Mouse (Mus musculus): ENCODE results near the gene Ttc23. TPM values are rescaled to one million over a fixed set of nuclear protein-coding genes. Genes with fewer than 3 reads are reported as not detected.

Gene Ttc23
- polyA plus RNA-seq, 1 experiment from 2014 or later = 14.7 TPM

GRCm38 (mm10) chr7:67678878-67679499, 31.8 kb downstream of the Ttc23 start:
- WGBS = 97% methylated on average over 16 of the region's 16 CpGs
- Histone ChIP-seq H3K36me3 (ENCODE audit: control insufficient read depth, insufficient read depth, low read length) (peaks cover 9% of the 10 kb centered on the region), H3K27ac (ENCODE audit: low read depth, low read length) (no peak overlapping the region), H3K27me3 (replicated peaks; ENCODE audit: control insufficient read depth, insufficient read depth, low read length) (no peaks in the 10 kb centered on the region), H3K4me3 (ENCODE audit: low read depth, low read length) (no peak overlapping the region), H3K9ac (ENCODE audit: low read length) (no peak overlapping the region), H3K4me2 (ENCODE audit: low read length) (no peak overlapping the region), H3K4me1 (ENCODE audit: control insufficient read depth, insufficient read depth, low read length) (no peaks in the 10 kb centered on the region), H3K9me3 (replicated peaks; ENCODE audit: control insufficient read depth, low read length) (no peaks in the 10 kb centered on the region)
- ATAC-seq (no peak), DNase-seq (ENCODE audit: low spot score) (no peak)

GRCm38 (mm10) chr7:67681078-67681477, 33.9 kb downstream of the Ttc23 start:
- Histone ChIP-seq H3K27me3 (replicated peaks; ENCODE audit: control insufficient read depth, insufficient read depth, low read length) (no peaks in the 10 kb centered on the region), H3K4me3 (ENCODE audit: low read depth, low read length) (no peak overlapping the region), H3K9me3 (replicated peaks; ENCODE audit: control insufficient read depth, low read length) (no peaks in the 10 kb centered on the region), H3K4me1 (ENCODE audit: control insufficient read depth, insufficient read depth, low read length) (no peaks in the 10 kb centered on the region), H3K27ac (ENCODE audit: low read depth, low read length) (no peak overlapping the region), H3K9ac (ENCODE audit: low read length) (no peak overlapping the region), H3K36me3 (ENCODE audit: control insufficient read depth, insufficient read depth, low read length) (peaks cover 9% of the 10 kb centered on the region), H3K4me2 (ENCODE audit: low read length) (no peak overlapping the region)
- DNase-seq (ENCODE audit: low spot score) (no peak), ATAC-seq (no peak)
- 86% methylated on average over 9 of the region's 9 CpGs for WGBS

DNA sequence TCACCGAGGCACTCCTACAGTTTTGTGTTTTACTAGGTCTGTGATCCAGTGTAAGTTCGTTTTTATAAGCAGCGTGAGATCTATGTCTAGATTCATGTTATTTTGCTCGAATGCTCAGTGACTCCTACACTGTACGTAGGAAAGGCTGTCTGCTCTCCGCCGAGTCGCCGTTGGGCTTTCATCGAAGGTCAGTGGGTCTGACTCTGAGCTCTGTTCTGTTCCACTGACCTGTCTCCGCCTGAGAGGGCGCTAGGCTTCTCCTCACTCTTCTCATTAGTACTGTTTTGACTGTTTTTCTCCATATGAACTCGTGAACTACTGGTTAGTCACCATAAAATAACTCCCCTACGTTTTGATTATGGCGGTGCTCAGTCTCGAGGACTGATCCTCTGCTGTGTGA, 35.8 kb downstream of the Ttc23 start:
- no peaks in the 10 kb centered on the region for H3K27me3 ChIP-seq (replicated peaks; ENCODE audit: control insufficient read depth, insufficient read depth, low read length)
- ATAC-seq (no peak), DNase-seq (ENCODE audit: low spot score) (no peak)
- no peaks in the 10 kb centered on the region for H3K9me3 ChIP-seq (replicated peaks; ENCODE audit: control insufficient read depth, low read length)
- no peak overlapping the region for H3K27ac ChIP-seq (ENCODE audit: low read depth, low read length)
- 86% methylated on average over 16 of the region's 16 CpGs for WGBS
- peaks cover 9% of the 10 kb centered on the region for H3K36me3 ChIP-seq (ENCODE audit: control insufficient read depth, insufficient read depth, low read length)
- no peak overlapping the region for H3K4me2 ChIP-seq (ENCODE audit: low read length)
- no peak overlapping the region for H3K4me3 ChIP-seq (ENCODE audit: low read depth, low read length)
- no peaks in the 10 kb centered on the region for H3K4me1 ChIP-seq (ENCODE audit: control insufficient read depth, insufficient read depth, low read length)
- no peak overlapping the region for H3K9ac ChIP-seq (ENCODE audit: low read length)

- H3K4me1 ChIP-seq (ENCODE audit: control insufficient read depth, insufficient read depth, low read length) = no peaks in the 10 kb centered on the region
- no peak overlapping the region for H3K9ac ChIP-seq (ENCODE audit: low read length)
- H3K4me2 ChIP-seq (ENCODE audit: low read length) = no peak overlapping the region
- no peaks in the 10 kb centered on the region for H3K27me3 ChIP-seq (replicated peaks; ENCODE audit: control insufficient read depth, insufficient read depth, low read length)
- no peak overlapping the region for H3K4me3 ChIP-seq (ENCODE audit: low read depth, low read length)
- ATAC-seq (no peak), DNase-seq (ENCODE audit: low spot score) (peak; percentile 27)
- H3K9me3 ChIP-seq (replicated peaks; ENCODE audit: control insufficient read depth, low read length) = no peaks in the 10 kb centered on the region
- 96% methylated on average over 3 of the region's 3 CpGs for WGBS
- H3K36me3 ChIP-seq (ENCODE audit: control insufficient read depth, insufficient read depth, low read length) = 0 out of 2 replicates have a peak, but pooled peaks cover 3% of the 10 kb centered on the region
- no peak overlapping the region for H3K27ac ChIP-seq (ENCODE audit: low read depth, low read length)
Measured at GRCm38 (mm10) chr7:67686545-67686944, 39.3 kb downstream of the Ttc23 start.

- H3K4me1 ChIP-seq (ENCODE audit: control insufficient read depth, insufficient read depth, low read length) = no peaks in the 10 kb centered on the region
- no peak overlapping the region for H3K4me3 ChIP-seq (ENCODE audit: low read depth, low read length)
- H3K9me3 ChIP-seq (replicated peaks; ENCODE audit: control insufficient read depth, low read length) = no peaks in the 10 kb centered on the region
- no peaks in the 10 kb centered on the region for H3K27me3 ChIP-seq (replicated peaks; ENCODE audit: control insufficient read depth, insufficient read depth, low read length)
- 26% methylated on average over 3 of the region's 3 CpGs for WGBS
- H3K27ac ChIP-seq (ENCODE audit: low read depth, low read length) = no peak overlapping the region
- ATAC-seq (no peak), DNase-seq (ENCODE audit: low spot score) (no peak)
- H3K36me3 ChIP-seq (ENCODE audit: control insufficient read depth, insufficient read depth, low read length) = 0 out of 2 replicates have a peak, but pooled peaks cover 1% of the 10 kb centered on the region
- no peak overlapping the region for H3K9ac ChIP-seq (ENCODE audit: low read length)
- no peak overlapping the region for H3K4me2 ChIP-seq (ENCODE audit: low read length)
Measured at GRCm38 (mm10) chr7:67688281-67688680, 41.1 kb downstream of the Ttc23 start.

DNA sequence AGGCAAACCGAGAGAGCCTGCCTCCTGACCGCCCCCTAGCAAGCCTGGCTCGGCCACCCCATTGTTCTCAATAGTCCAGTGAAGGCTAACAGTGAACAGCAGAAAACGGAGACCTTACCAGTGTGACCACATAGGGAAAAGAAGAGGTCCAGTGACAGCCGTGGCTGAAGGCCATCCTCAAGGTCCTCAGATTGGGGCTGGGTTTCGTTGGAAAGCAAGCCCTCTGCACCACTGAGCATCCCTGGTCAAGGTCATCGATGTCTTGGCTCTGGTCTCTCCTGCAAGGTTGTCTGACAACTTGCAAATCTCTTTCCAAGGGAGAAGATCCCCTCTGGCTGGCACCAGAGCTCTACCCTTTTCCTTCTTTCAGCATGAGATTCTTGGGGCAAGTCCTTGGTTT, 42.6 kb downstream of the Ttc23 start:
- DNase-seq (ENCODE audit: low spot score) (no peak), ATAC-seq (no peak)
- Histone ChIP-seq H3K36me3 (ENCODE audit: control insufficient read depth, insufficient read depth, low read length) (no peaks in the 10 kb centered on the region), H3K9ac (ENCODE audit: low read length) (no peak overlapping the region), H3K4me3 (ENCODE audit: low read depth, low read length) (no peak overlapping the region), H3K4me2 (ENCODE audit: low read length) (no peak overlapping the region), H3K27ac (ENCODE audit: low read depth, low read length) (no peak overlapping the region), H3K4me1 (ENCODE audit: control insufficient read depth, insufficient read depth, low read length) (no peaks in the 10 kb centered on the region), H3K9me3 (replicated peaks; ENCODE audit: control insufficient read depth, low read length) (no peaks in the 10 kb centered on the region), H3K27me3 (replicated peaks; ENCODE audit: control insufficient read depth, insufficient read depth, low read length) (no peaks in the 10 kb centered on the region)
- 80% methylated on average over 7 of the region's 7 CpGs for WGBS

DNA sequence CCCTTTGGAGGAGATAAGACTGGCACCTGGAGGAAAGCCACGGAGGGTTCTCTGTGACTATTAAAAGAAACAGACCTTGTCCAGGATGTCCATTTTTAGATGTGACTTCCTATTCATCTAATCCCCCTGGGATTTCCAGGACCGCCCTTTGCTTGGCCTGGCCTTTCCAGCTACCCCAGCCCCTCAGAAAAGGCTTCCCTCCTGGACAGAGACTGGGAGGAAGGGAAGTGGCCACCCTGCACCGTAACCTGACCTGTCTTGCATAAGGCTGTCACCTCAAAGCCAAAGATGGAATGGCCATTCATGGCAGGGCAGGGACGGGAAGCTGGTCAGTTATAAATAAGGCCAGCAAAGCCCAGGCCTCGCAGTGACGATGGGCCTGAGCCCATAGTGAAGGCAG, 43.8 kb downstream of the Ttc23 start:
- Histone ChIP-seq H3K27me3 (replicated peaks; ENCODE audit: control insufficient read depth, insufficient read depth, low read length) (no peaks in the 10 kb centered on the region), H3K4me1 (ENCODE audit: control insufficient read depth, insufficient read depth, low read length) (no peaks in the 10 kb centered on the region), H3K36me3 (ENCODE audit: control insufficient read depth, insufficient read depth, low read length) (no peaks in the 10 kb centered on the region), H3K9ac (ENCODE audit: low read length) (no peak overlapping the region), H3K9me3 (replicated peaks; ENCODE audit: control insufficient read depth, low read length) (no peaks in the 10 kb centered on the region), H3K4me3 (ENCODE audit: low read depth, low read length) (no peak overlapping the region), H3K27ac (ENCODE audit: low read depth, low read length) (no peak overlapping the region), H3K4me2 (ENCODE audit: low read length) (no peak overlapping the region)
- DNase-seq (ENCODE audit: low spot score) (no peak), ATAC-seq (no peak)
- WGBS = 85% methylated on average over 6 of the region's 6 CpGs

GRCm38 (mm10) chr7:67692141-67692540, 44.9 kb downstream of the Ttc23 start:
- Histone ChIP-seq H3K9me3 (replicated peaks; ENCODE audit: control insufficient read depth, low read length) (no peaks in the 10 kb centered on the region), H3K27me3 (replicated peaks; ENCODE audit: control insufficient read depth, insufficient read depth, low read length) (no peaks in the 10 kb centered on the region), H3K9ac (ENCODE audit: low read length) (no peak overlapping the region), H3K27ac (ENCODE audit: low read depth, low read length) (no peak overlapping the region), H3K4me3 (ENCODE audit: low read depth, low read length) (no peak overlapping the region), H3K4me1 (ENCODE audit: control insufficient read depth, insufficient read depth, low read length) (no peaks in the 10 kb centered on the region), H3K36me3 (ENCODE audit: control insufficient read depth, insufficient read depth, low read length) (0 out of 2 replicates have a peak, but pooled peaks cover 2% of the 10 kb centered on the region), H3K4me2 (ENCODE audit: low read length) (no peak overlapping the region)
- ATAC-seq (no peak), DNase-seq (ENCODE audit: low spot score) (no peak)
- WGBS = 87% methylated on average over 3 of the region's 3 CpGs

DNA sequence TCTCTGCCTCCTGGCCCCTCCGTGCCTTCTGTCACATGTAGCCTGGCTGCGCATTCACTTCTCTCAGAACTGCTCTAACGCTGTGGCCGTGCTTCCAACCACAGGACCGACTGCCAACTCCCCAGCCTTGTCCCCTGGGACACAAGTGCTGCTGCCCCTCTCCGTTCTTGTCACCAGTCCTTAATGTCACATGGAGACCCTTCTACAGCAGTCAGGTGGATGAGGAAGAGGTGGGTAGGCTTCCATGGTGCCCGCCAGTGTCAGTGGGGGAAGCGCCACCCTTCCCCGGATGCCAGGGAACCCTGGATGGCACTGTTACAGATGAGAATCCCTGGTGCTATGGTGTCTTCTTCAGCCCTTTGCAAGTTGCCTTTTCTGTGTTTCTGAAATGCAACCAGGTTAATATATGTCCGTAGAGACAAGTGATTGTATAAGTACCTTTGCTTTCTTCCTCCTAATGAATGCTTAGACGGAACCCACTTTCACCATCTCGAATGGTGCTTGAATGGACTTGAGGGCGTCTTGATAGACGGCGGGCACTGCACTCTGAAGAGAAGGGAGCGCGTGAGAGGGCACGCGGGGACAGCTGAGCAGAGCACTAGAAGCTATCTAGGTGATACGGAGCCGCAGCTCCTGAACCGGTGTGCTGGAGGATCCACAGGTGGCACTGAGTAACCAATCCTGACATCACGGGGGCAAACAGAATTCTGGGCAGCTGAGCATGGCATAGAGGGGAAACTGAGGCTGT, 45.8 kb downstream of the Ttc23 start:
- WGBS = 92% methylated on average over 23 of the region's 23 CpGs
- Histone ChIP-seq H3K4me3 (ENCODE audit: low read depth, low read length) (no peak overlapping the region), H3K27ac (ENCODE audit: low read depth, low read length) (no peak overlapping the region), H3K4me1 (ENCODE audit: control insufficient read depth, insufficient read depth, low read length) (no peaks in the 10 kb centered on the region), H3K36me3 (ENCODE audit: control insufficient read depth, insufficient read depth, low read length) (0 out of 2 replicates have a peak, but pooled peaks cover 2% of the 10 kb centered on the region), H3K9ac (ENCODE audit: low read length) (no peak overlapping the region), H3K27me3 (replicated peaks; ENCODE audit: control insufficient read depth, insufficient read depth, low read length) (no peaks in the 10 kb centered on the region), H3K9me3 (replicated peaks; ENCODE audit: control insufficient read depth, low read length) (no peaks in the 10 kb centered on the region), H3K4me2 (ENCODE audit: low read length) (no peak overlapping the region)
- ATAC-seq (no peak), DNase-seq (ENCODE audit: low spot score) (no peak)
